Mouse (Mus musculus) E14TG2a.4 (cell line): ENCODE results near the gene Svs4.

ENCODE experiments used
- CTCF ChIP-seq: conservative IDR thresholded peaks from 2 replicates; pipeline ENCODE4 v1.5.1; 2014; ENCODE audit warnings: low read length
- NANOG ChIP-seq: IDR thresholded peaks from 2 replicates; pipeline ENCODE4 v1.6.1; 2014; ENCODE audit warnings: borderline replicate concordance, low read length, mixed read lengths
- POU5F1 ChIP-seq: IDR thresholded peaks from 2 replicates; pipeline ENCODE4 v1.6.1; 2014; ENCODE audit warnings: low read length, borderline replicate concordance

DNA sequence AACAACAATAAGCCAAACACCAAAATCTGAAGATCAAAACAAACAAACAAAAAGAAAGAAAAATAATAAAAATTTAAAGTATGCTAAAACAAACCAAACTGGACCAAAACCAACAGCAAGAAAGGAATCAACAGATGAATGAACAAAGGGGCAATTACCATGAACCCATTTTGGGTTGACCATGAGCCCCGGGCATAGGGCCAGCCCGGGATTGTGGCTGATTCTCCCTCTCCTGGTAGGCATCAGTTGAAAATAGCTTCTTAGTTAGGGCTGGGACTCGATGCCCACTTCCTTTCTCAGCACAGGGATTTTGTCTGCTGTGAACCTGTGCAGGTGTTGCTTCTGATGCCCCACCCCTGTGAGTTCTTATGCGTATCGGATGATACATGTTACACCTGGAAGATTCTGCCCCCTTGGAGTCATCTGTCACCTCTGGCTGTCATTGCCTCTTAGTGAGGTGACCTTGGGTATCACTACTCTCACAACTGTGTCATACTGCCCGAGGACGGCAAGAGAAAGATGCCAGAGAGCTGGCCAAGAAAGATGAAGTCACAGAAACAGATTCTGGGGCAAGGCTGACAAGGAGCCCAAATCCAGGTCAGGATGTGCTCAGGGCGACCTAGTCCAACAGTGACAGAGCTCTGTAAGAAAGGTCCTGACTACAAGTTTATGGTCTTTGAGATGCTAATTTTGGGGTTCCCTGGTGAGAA lies 49.7 kb downstream of the Svs4 start:
- TF ChIP-seq CTCF, result no peak
- no peak for TF ChIP-seq NANOG
- no peak for TF ChIP-seq POU5F1
